Mouse (Mus musculus) MEL (cell line): ENCODE measurements around the gene Grpel1. TPM values are rescaled to one million over a fixed set of nuclear protein-coding genes. Genes with fewer than 3 reads are reported as not detected.

Source experiments
- DNase-seq: peaks from one replicate; pipeline ENCODE4 v3.0.0; 2011; ENCODE audit warnings: low read depth, low spot score
- H3K27ac ChIP-seq: 2 replicates; pipeline ENCODE4 v1.5.1; 2012; ENCODE audit warnings: low read depth, mild to moderate bottlenecking, control low read depth, low read length, moderate library complexity; ENCODE audit not compliant: control insufficient read depth
- H3K27me3 ChIP-seq, 2 experiments: fragments of 150-350 bp in 1 of 2; sonication (generic) in 1 of 2; 2 replicates each; pipeline ENCODE4 v1.6.1; 2012; ENCODE audit warnings: low read length in 2 of 2, mild to moderate bottlenecking in 2 of 2, improper control_type of control experiment in 1 of 2, moderate library complexity in 1 of 2; ENCODE audit not compliant: insufficient read depth in 2 of 2, control insufficient read depth in 1 of 2
- H3K36me3 ChIP-seq, 2 experiments: 2 replicates each; pipeline ENCODE4 v1.6.1; 2012 to 2014; ENCODE audit warnings: low read length in 2 of 2, improper control_type of control experiment in 1 of 2, inconsistent platforms in 1 of 2, mild to moderate bottlenecking in 1 of 2; ENCODE audit not compliant: insufficient read depth in 2 of 2, control insufficient read depth in 1 of 2
- H3K4me1 ChIP-seq, 2 experiments: fragments of 150-350 bp in 1 of 2; sonication (generic) in 1 of 2; 2 replicates each; pipeline ENCODE4 v1.6.1; 2012; ENCODE audit warnings: low read length in 2 of 2, improper control_type of control experiment in 1 of 2, mild to moderate bottlenecking in 1 of 2; ENCODE audit not compliant: insufficient read depth in 2 of 2, control insufficient read depth in 1 of 2
- H3K4me3 ChIP-seq, 2 experiments: fragments of 150-350 bp in 1 of 2; sonication (generic) in 1 of 2; 2 replicates each; pipeline ENCODE4 v1.5.1; 2012; ENCODE audit warnings: low read depth in 2 of 2, low read length in 2 of 2, mild to moderate bottlenecking in 2 of 2, moderate library complexity in 2 of 2, control low read depth in 1 of 2, improper control_type of control experiment in 1 of 2; ENCODE audit not compliant: control insufficient read depth in 1 of 2, insufficient read depth in 1 of 2
- H3K79me2 ChIP-seq: 2 replicates; pipeline ENCODE4 v1.6.1; 2012; ENCODE audit warnings: mild to moderate bottlenecking, low read length, moderate library complexity; ENCODE audit not compliant: control insufficient read depth, poor library complexity, insufficient read depth
- H3K9ac ChIP-seq: 2 replicates; pipeline ENCODE4 v1.6.1; 2012; ENCODE audit warnings: low read depth, mild to moderate bottlenecking, control low read depth, low read length, moderate library complexity; ENCODE audit not compliant: control insufficient read depth, poor library complexity, severe bottlenecking
- H3K9me3 ChIP-seq: fragments of 150-350 bp; sonication (generic); replicated peaks from 2 replicates; pipeline ENCODE4 v1.6.1; 2012; ENCODE audit warnings: mild to moderate bottlenecking, low read length, improper control_type of control experiment, moderate library complexity; ENCODE audit not compliant: insufficient read depth
- CTCF ChIP-seq, 3 experiments: IDR thresholded peaks in 2 of 3; conservative IDR thresholded peaks in 1 of 3; 2 replicates each; pipeline ENCODE4 v1.5.1; 2011 to 2012; ENCODE audit warnings: low read length in 3 of 3, low read depth in 2 of 3, mild to moderate bottlenecking in 2 of 3, improper control_type of control experiment in 1 of 3, inconsistent platforms in 1 of 3, mixed read lengths in 1 of 3, moderate library complexity in 1 of 3; ENCODE audit not compliant: control insufficient read depth in 1 of 3, insufficient read depth in 1 of 3, poor library complexity in 1 of 3, severe bottlenecking in 1 of 3
- E2F4 ChIP-seq: IDR thresholded peaks from 2 replicates; pipeline ENCODE4 v1.6.1; 2011; ENCODE audit warnings: low read depth, low read length, improper control_type of control experiment, borderline replicate concordance
- ELF1 ChIP-seq: IDR thresholded peaks from 2 replicates; pipeline ENCODE4 v1.6.1; 2014; ENCODE audit warnings: low read depth, mild to moderate bottlenecking, inconsistent platforms, low read length, improper control_type of control experiment, moderate library complexity
- EP300 ChIP-seq, 2 experiments: IDR thresholded peaks; 2 replicates each; pipeline ENCODE4 v1.6.1; 2011; ENCODE audit warnings: improper control_type of control experiment in 2 of 2, low read length in 2 of 2, low read depth in 1 of 2, mild to moderate bottlenecking in 1 of 2
- GATA1 ChIP-seq: IDR thresholded peaks from 2 replicates; pipeline ENCODE4 v1.6.1; 2011; ENCODE audit warnings: low read depth, low read length, improper control_type of control experiment
- JUND ChIP-seq: IDR thresholded peaks from 2 replicates; pipeline ENCODE4 v1.6.1; 2011; ENCODE audit warnings: low read depth, mild to moderate bottlenecking, improper control_type of control experiment, low read length
- MAFK ChIP-seq: IDR thresholded peaks from 2 replicates; pipeline ENCODE4 v1.6.1; 2011; ENCODE audit warnings: low read depth, mild to moderate bottlenecking, low read length, improper control_type of control experiment, borderline replicate concordance
- MAX ChIP-seq: IDR thresholded peaks from 2 replicates; pipeline ENCODE4 v1.6.1; 2011; ENCODE audit warnings: low read length, improper control_type of control experiment
- MAZ ChIP-seq: IDR thresholded peaks from 2 replicates; pipeline ENCODE4 v1.6.1; 2012; ENCODE audit warnings: low read depth, mild to moderate bottlenecking, inconsistent platforms, low read length, improper control_type of control experiment
- MEF2A ChIP-seq: IDR thresholded peaks from 2 replicates; pipeline ENCODE4 v1.6.1; 2014; ENCODE audit warnings: low read depth, mild to moderate bottlenecking, inconsistent platforms, low read length, improper control_type of control experiment; ENCODE audit not compliant: poor library complexity, insufficient replicate concordance, severe bottlenecking; ENCODE audit errors: extremely low read depth
- NELFE ChIP-seq: IDR thresholded peaks from 2 replicates; pipeline ENCODE4 v1.6.1; 2011; ENCODE audit warnings: low read depth, low read length, improper control_type of control experiment
- NRF1 ChIP-seq: IDR thresholded peaks from 2 replicates; pipeline ENCODE4 v1.6.1; 2014; ENCODE audit warnings: low read depth, mild to moderate bottlenecking, inconsistent platforms, low read length, improper control_type of control experiment, moderate library complexity; ENCODE audit not compliant: poor library complexity, insufficient read depth, severe bottlenecking
- POLR2A ChIP-seq, 2 experiments: IDR thresholded peaks; 2 replicates each; pipeline ENCODE4 v1.6.1; 2011 to 2012; ENCODE audit warnings: low read length in 2 of 2, mild to moderate bottlenecking in 2 of 2, control low read depth in 1 of 2, improper control_type of control experiment in 1 of 2, low read depth in 1 of 2, moderate library complexity in 1 of 2; ENCODE audit not compliant: control insufficient read depth in 1 of 2, insufficient read depth in 1 of 2, poor library complexity in 1 of 2
- POLR2AphosphoS2 ChIP-seq: IDR thresholded peaks from 2 replicates; pipeline ENCODE4 v1.6.1; 2011; ENCODE audit warnings: low read length, improper control_type of control experiment
- POLR2AphosphoS5 ChIP-seq: IDR thresholded peaks from 2 replicates; pipeline ENCODE4 v1.6.1; 2012; ENCODE audit warnings: low read depth, borderline replicate concordance, mild to moderate bottlenecking, inconsistent platforms, low read length, moderate library complexity, mixed read lengths
- RAD21 ChIP-seq: IDR thresholded peaks from 2 replicates; pipeline ENCODE4 v1.6.1; 2011; ENCODE audit warnings: mild to moderate bottlenecking, low read depth, low read length, improper control_type of control experiment
- SIN3A ChIP-seq: IDR thresholded peaks from 2 replicates; pipeline ENCODE4 v1.6.1; 2012; ENCODE audit warnings: low read length, improper control_type of control experiment, inconsistent platforms
- TAL1 ChIP-seq: IDR thresholded peaks from 2 replicates; pipeline ENCODE4 v1.6.1; 2012; ENCODE audit warnings: mild to moderate bottlenecking, inconsistent platforms, low read length, moderate library complexity, mixed read lengths
- TBP ChIP-seq: IDR thresholded peaks from 2 replicates; pipeline ENCODE4 v1.8.0; 2011; ENCODE audit warnings: low read depth, low read length, improper control_type of control experiment
- TCF12 ChIP-seq: IDR thresholded peaks from 2 replicates; pipeline ENCODE4 v1.6.1; 2014; ENCODE audit warnings: low read depth, mild to moderate bottlenecking, inconsistent platforms, low read length, improper control_type of control experiment, moderate library complexity
- UBTF ChIP-seq: IDR thresholded peaks from 2 replicates; pipeline ENCODE4 v1.6.1; 2012; ENCODE audit warnings: low read depth, mild to moderate bottlenecking, inconsistent platforms, low read length, improper control_type of control experiment, moderate library complexity, borderline replicate concordance; ENCODE audit not compliant: insufficient read depth
- USF2 ChIP-seq, 2 experiments: IDR thresholded peaks; 2 replicates each; pipeline ENCODE4 v1.6.1; 2011 to 2012; ENCODE audit warnings: improper control_type of control experiment in 2 of 2, low read length in 2 of 2, borderline replicate concordance in 1 of 2, inconsistent platforms in 1 of 2, low read depth in 1 of 2, mild to moderate bottlenecking in 1 of 2; ENCODE audit not compliant: insufficient read depth in 1 of 2
- ZKSCAN1 ChIP-seq: IDR thresholded peaks from 2 replicates; pipeline ENCODE4 v1.6.1; 2012; ENCODE audit warnings: low read depth, mild to moderate bottlenecking, inconsistent platforms, low read length, improper control_type of control experiment, moderate library complexity
- ZNF384 ChIP-seq: IDR thresholded peaks from 2 replicates; pipeline ENCODE4 v1.6.1; 2012; ENCODE audit warnings: low read depth, mild to moderate bottlenecking, inconsistent platforms, low read length, improper control_type of control experiment
- polyA plus RNA-seq, 2 experiments: library from polyadenylated mRNA; stranded (reverse) in 1 of 2; unstranded in 1 of 2; fragments of >175 nt in 1 of 2; fragments of >200 nt in 1 of 2; gene quantifications; 2 replicates each; pipeline versions ENCODE4 v1.2.1 to v1.2.4; 2012; ENCODE audit warnings: low replicate concordance in 2 of 2, low read depth in 1 of 2; ENCODE audit not compliant: insufficient read length in 2 of 2, insufficient read depth in 1 of 2, missing spikeins in 1 of 2
- total RNA-seq: library from RNA; depleted of rRNA; stranded (reverse); fragments of 300-350 nt; gene quantifications from 2 replicates; pipeline ENCODE4 v1.2.3, GENCODE M21; 2012

The Grpel1 gene
- total and polyA plus RNA-seq, 3 experiments: 41.1 to 87.4 (median 75.7) TPM

GRCm38 (mm10) chr5:36471206-36471605 is 6.4 kb downstream of the Grpel1 start:
- H3K4me1 ChIP-seq: peaks cover under 1% of the 10 kb centered on the region in 2 experiments; a peak in 2 of 4 replicates
- H3K9me3 ChIP-seq: no peaks in the 10 kb centered on the region
- H3K27me3 ChIP-seq: no peaks in the 10 kb centered on the region
- DNase-seq: no peak
- peaks cover 7 to 27% of the 10 kb centered on the region in 2 experiments for H3K36me3 ChIP-seq
- H3K4me3 ChIP-seq: no peak overlapping the region
- no peak overlapping the region for H3K27ac ChIP-seq
- H3K9ac ChIP-seq: no peak overlapping the region
- H3K79me2 ChIP-seq: peaks cover 23% of the 10 kb centered on the region
- TF ChIP-seq ZNF384 (no peak), TBP (no peak), TAL1 (no peak), EP300 (IDR thresholded peaks at IDR 0.05; ENCODE audit: low read depth in 1 of 2, low read length in 2 of 2) (no peak), ZKSCAN1 (no peak), UBTF (no peak), POLR2A (IDR thresholded peaks at IDR 0.05; ENCODE audit: control insufficient read depth in 1 of 2, insufficient read depth in 1 of 2, low read depth in 1 of 2, low read length in 2 of 2, poor library complexity in 1 of 2) (no peak), E2F4 (no peak), CTCF (IDR thresholded peaks at IDR 0.05 in 2 of 3, conservative IDR thresholded peaks at IDR 0.05 in 1 of 3; ENCODE audit: control insufficient read depth in 1 of 3, insufficient read depth in 1 of 3, low read depth in 2 of 3, low read length in 3 of 3, poor library complexity in 1 of 3, severe bottlenecking in 1 of 3) (no peak), NELFE (no peak)

- H3K4me1 ChIP-seq: no peaks in the 10 kb centered on the region
- no peak overlapping the region for H3K27ac ChIP-seq
- H3K4me3 ChIP-seq: no peak overlapping the region
- DNase-seq: no peak
- no peak overlapping the region for H3K9ac ChIP-seq
- TF ChIP-seq UBTF (no peak), RAD21 (no peak), JUND (no peak), GATA1 (no peak), NRF1 (no peak), TCF12 (no peak), MAZ (no peak), CTCF (IDR thresholded peaks at IDR 0.05 in 2 of 3, conservative IDR thresholded peaks at IDR 0.05 in 1 of 3; ENCODE audit: control insufficient read depth in 1 of 3, insufficient read depth in 1 of 3, low read depth in 2 of 3, low read length in 3 of 3, poor library complexity in 1 of 3, severe bottlenecking in 1 of 3) (no peak), MEF2A (no peak), SIN3A (no peak), ELF1 (no peak), POLR2AphosphoS2 (no peak), USF2 (IDR thresholded peaks at IDR 0.05; ENCODE audit: borderline replicate concordance in 1 of 2, insufficient read depth in 1 of 2, low read depth in 1 of 2, low read length in 2 of 2) (no peak), MAX (no peak), MAFK (no peak), TAL1 (no peak), POLR2AphosphoS5 (no peak), ZKSCAN1 (no peak), E2F4 (no peak)
- no peaks in the 10 kb centered on the region for H3K27me3 ChIP-seq
- peaks cover 0 to 27% of the 10 kb centered on the region in 2 experiments; a peak in 2 of 4 replicates for H3K36me3 ChIP-seq
- no peaks in the 10 kb centered on the region for H3K9me3 ChIP-seq
- H3K79me2 ChIP-seq: peaks cover 15% of the 10 kb centered on the region
These were observed 8.3 kb downstream of the Grpel1 start for GRCm38 (mm10) chr5:36472876-36473655.
